Mouse (Mus musculus) E14TG2a.4 (cell line): ENCODE data around the gene Gm20388.

Experiments
- CTCF ChIP-seq: conservative IDR thresholded peaks from 2 replicates; pipeline ENCODE4 v1.5.1; 2014; ENCODE audit warnings: low read length
- NANOG ChIP-seq: IDR thresholded peaks from 2 replicates; pipeline ENCODE4 v1.6.1; 2014; ENCODE audit warnings: borderline replicate concordance, low read length, mixed read lengths
- POU5F1 ChIP-seq: IDR thresholded peaks from 2 replicates; pipeline ENCODE4 v1.6.1; 2014; ENCODE audit warnings: low read length, borderline replicate concordance

DNA sequence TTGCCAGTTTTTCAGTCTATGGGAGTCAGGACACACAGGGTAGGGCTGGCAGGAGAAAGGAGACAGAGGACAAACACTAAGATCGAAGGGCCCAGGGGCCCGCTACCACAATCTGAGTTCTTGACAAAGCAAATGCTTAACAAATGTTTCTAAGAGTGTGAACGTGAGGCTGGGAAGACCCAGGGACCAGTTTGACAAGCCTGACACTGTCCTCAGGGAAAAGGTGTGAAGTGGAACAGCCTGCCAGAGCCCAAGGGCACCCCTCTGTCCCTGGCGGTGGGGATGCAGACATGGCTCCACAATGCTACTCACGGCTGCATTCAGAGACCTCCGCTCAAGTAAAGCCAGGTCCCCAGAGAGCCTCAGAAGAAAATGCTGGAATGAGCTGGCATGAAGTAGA, 4195.2 kb downstream of the Gm20388 start:
- no peak for TF ChIP-seq NANOG
- TF ChIP-seq CTCF, result no peak
- TF ChIP-seq POU5F1, result no peak
